ENCODE assay signal across 8 mouse cellular contexts in genomic region chr5:147893766-147894454, GRCm38 (mm10). TPM values are rescaled to one million over a fixed set of nuclear protein-coding genes. Genes with fewer than 3 reads are reported as not detected.
DNase-seq lines count a peak whose midpoint lies in the region; ATAC-seq and TF ChIP-seq lines count a peak whose summit lies in the region.

No protein-coding gene starts in this region.

- H3K36me3 ChIP-seq in testis, adult 2 months (ENCODE audit: control insufficient read depth, insufficient read depth, low read length): no peaks in the 10 kb centered on the region
- H3K36me3 ChIP-seq in heart, embryonic 15.5 days: no peaks in the 10 kb centered on the region
- no peaks in the 10 kb centered on the region for H3K36me3 ChIP-seq in limb, embryonic 13.5 days
- H3K36me3 ChIP-seq in midbrain, embryonic 13.5 days: no peaks in the 10 kb centered on the region

- no peak for TF ChIP-seq POLR2A in testis, adult 2 months (IDR thresholded peaks at IDR 0.05; ENCODE audit: control insufficient read depth, low read depth, low read length)

- H3K27ac ChIP-seq in testis, adult 2 months (ENCODE audit: control insufficient read depth, insufficient read depth, low read depth, low read length): no peak overlapping the region
- no peak overlapping the region for H3K27ac ChIP-seq in heart, embryonic 15.5 days
- H3K27ac ChIP-seq in limb, embryonic 13.5 days: no peak overlapping the region
- H3K27ac ChIP-seq in midbrain, embryonic 13.5 days: peak overlapping the region; percentile 53; the same call in 1 of the 2 replicates

- DNase-seq in testis, postnatal 14 days (ENCODE audit: low spot score): no peak
- DNase-seq in cerebellum, postnatal 25 days: peak; percentile 38 to 65
- no peak for DNase-seq in T-cell, adult 2 months (ENCODE audit: low spot score)
- DNase-seq in layer of hippocampus, adult 8-10 months (ENCODE audit: low spot score in 2 of 2): no peak

- peak overlapping the region; percentile 54 for H3K9ac ChIP-seq in heart, embryonic 15.5 days
- peak overlapping the region; percentile 63 for H3K9ac ChIP-seq in limb, embryonic 13.5 days
- H3K9ac ChIP-seq in midbrain, embryonic 13.5 days (replicated peaks): peak overlapping the region; percentile 70

- H3K9me3 ChIP-seq in heart, embryonic 15.5 days (replicated peaks): no peaks in the 10 kb centered on the region
- no peaks in the 10 kb centered on the region for H3K9me3 ChIP-seq in limb, embryonic 13.5 days
- no peaks in the 10 kb centered on the region for H3K9me3 ChIP-seq in midbrain, embryonic 13.5 days

- no peaks in the 10 kb centered on the region for H3K27me3 ChIP-seq in testis, adult 2 months (ENCODE audit: control insufficient read depth, insufficient read depth, low read length)
- 0 out of 2 replicates have a peak, but pooled peaks cover 3% of the 10 kb centered on the region for H3K27me3 ChIP-seq in heart, embryonic 15.5 days
- H3K27me3 ChIP-seq in limb, embryonic 13.5 days: peaks cover 30% of the 10 kb centered on the region
- H3K27me3 ChIP-seq in midbrain, embryonic 13.5 days: peaks cover 18% of the 10 kb centered on the region; the same call in 1 of the 2 replicates

- H3K4me1 ChIP-seq in testis, adult 2 months (ENCODE audit: control insufficient read depth, insufficient read depth, low read length): peaks cover 12% of the 10 kb centered on the region
- peaks cover 16% of the 10 kb centered on the region for H3K4me1 ChIP-seq in heart, embryonic 15.5 days (replicated peaks)
- 0 out of 2 replicates have a peak, but pooled peaks cover 6% of the 10 kb centered on the region for H3K4me1 ChIP-seq in limb, embryonic 13.5 days
- peaks cover 16% of the 10 kb centered on the region for H3K4me1 ChIP-seq in midbrain, embryonic 13.5 days (replicated peaks)

- ATAC-seq in heart, embryonic 15.5 days (replicated peaks; ENCODE audit: insufficient number of reproducible peaks, insufficient read depth, low FRiP score, low read depth): no peak
- ATAC-seq in limb, embryonic 13.5 days (ENCODE audit: low FRiP score, low read depth): no peak
- peak; percentile 40; the same call in 1 of the 2 replicates for ATAC-seq in midbrain, embryonic 13.5 days

- 3% methylated on average over 25 of the region's 25 CpGs for WGBS in heart, embryonic 15.5 days
- WGBS in limb, embryonic 13.5 days: under 1% methylated on average over 25 of the region's 25 CpGs
- WGBS in midbrain, embryonic 13.5 days: 1% methylated on average over 25 of the region's 25 CpGs

- H3K4me2 ChIP-seq in heart, embryonic 15.5 days: peak overlapping the region; percentile 88
- H3K4me2 ChIP-seq in limb, embryonic 13.5 days (replicated peaks): peak overlapping the region; percentile 97
- H3K4me2 ChIP-seq in midbrain, embryonic 13.5 days (replicated peaks): peak overlapping the region; percentile 92

- TF ChIP-seq CTCF in testis, adult 2 months (IDR thresholded peaks at IDR 0.05; ENCODE audit: control insufficient read depth, insufficient read depth, insufficient replicate concordance, low read depth, low read length): no peak

- peak overlapping the region; percentile 88 for H3K4me3 ChIP-seq in testis, adult 2 months (ENCODE audit: control insufficient read depth, low read depth, low read length)
- peak overlapping the region; percentile 81 for H3K4me3 ChIP-seq in heart, embryonic 15.5 days
- peak overlapping the region; percentile 66 for H3K4me3 ChIP-seq in limb, embryonic 13.5 days
- peak overlapping the region; percentile 67 for H3K4me3 ChIP-seq in midbrain, embryonic 13.5 days (replicated peaks)

RNA-seq across cellular contexts. Expression of gene Slc46a3, which starts 0.7 kb away (rescaled TPM):
- polyA plus RNA-seq in testis, adult 2 months (2012; rRNA removed): 3.2 and 6.4 TPM in 2 replicates
- 3.3 and 5.3 TPM in 2 replicates for polyA plus RNA-seq in heart, embryonic 15.5 days (2015; fragmentation: Nextera tagmentation; extraction: Ambion mirVana)
- polyA plus RNA-seq in limb, embryonic 13.5 days (2015; fragmentation: Nextera tagmentation; extraction: Ambion mirVana): 1.9 and 2.3 TPM in 2 replicates
- polyA plus RNA-seq in midbrain, embryonic 13.5 days (2015; fragmentation: Nextera tagmentation; extraction: Ambion mirVana): 4.6 and 4.8 TPM in 2 replicates
- total RNA-seq in layer of hippocampus, adult 8-10 months (2022): 10 to 100 TPM in 1 of 4 experiments, 1 to 10 TPM in 3; 7.9 to 11.4 (median 9.6) TPM

RNA-seq across cellular contexts. Expression of gene Pomp, which starts 33.6 kb away (rescaled TPM):
- polyA plus RNA-seq in testis, adult 2 months (2012; rRNA removed): 38.1 and 41.7 TPM in 2 replicates
- 278 and 328 TPM in 2 replicates for polyA plus RNA-seq in heart, embryonic 15.5 days (2015; fragmentation: Nextera tagmentation; extraction: Ambion mirVana)
- 465 and 469 TPM in 2 replicates for polyA plus RNA-seq in limb, embryonic 13.5 days (2015; fragmentation: Nextera tagmentation; extraction: Ambion mirVana)
- 522 and 549 TPM in 2 replicates for polyA plus RNA-seq in midbrain, embryonic 13.5 days (2015; fragmentation: Nextera tagmentation; extraction: Ambion mirVana)
- total RNA-seq in layer of hippocampus, adult 8-10 months (2022): 100 to 1,000 TPM; 124 to 149 (median 128) TPM

Comparison
In these comparisons a context has a peak if more than half of its experiments do, and no peak if none do; other contexts are left out.
1. DNase-seq: peak in cerebellum, postnatal 25 days (2 of 2); none in testis, postnatal 14 days (single experiment), T-cell, adult 2 months (single experiment) and layer of hippocampus, adult 8-10 months (0 of 2).
2. Peak in every context shown above with its lines, with median percentiles within 50 percentile points of each other: H3K4me3 ChIP-seq, H3K4me2 ChIP-seq and H3K9ac ChIP-seq.